Mouse (Mus musculus) thymus, adult 2 months (tissue): ENCODE results near the gene Gm21294. TPM values are rescaled to one million over a fixed set of nuclear protein-coding genes. Genes with fewer than 3 reads are reported as not detected.
"Not testable (repeated sequence)": the region's sequence is repeated elsewhere in the genome, so short reads cannot be mapped to it uniquely, and the experiment has no call there.

Source experiments
- DNase-seq: peaks from one replicate; pipeline ENCODE4 v3.0.0; 2021
- H3K27ac ChIP-seq: fragments of 200-500 bp; 2 replicates; pipeline ENCODE4 v1.5.1; 2012; ENCODE audit warnings: low read length, control low read depth; ENCODE audit not compliant: control insufficient read depth, insufficient read depth
- H3K27me3 ChIP-seq: fragments of 200-500 bp; 2 replicates; pipeline ENCODE4 v1.6.1; 2012; ENCODE audit warnings: mild to moderate bottlenecking, low read length, moderate library complexity, mixed read lengths; ENCODE audit not compliant: control insufficient read depth, insufficient read depth
- H3K36me3 ChIP-seq: fragments of 200-500 bp; 2 replicates; pipeline ENCODE4 v1.6.1; 2012; ENCODE audit warnings: mild to moderate bottlenecking, low read length, moderate library complexity; ENCODE audit not compliant: control insufficient read depth, insufficient read depth
- H3K4me1 ChIP-seq: fragments of 200-500 bp; replicated peaks from 2 replicates; pipeline ENCODE4 v1.6.1; 2012; ENCODE audit warnings: low read length; ENCODE audit not compliant: control insufficient read depth, insufficient read depth
- H3K4me3 ChIP-seq: fragments of 200-500 bp; 2 replicates; pipeline ENCODE4 v1.5.1; 2012; ENCODE audit warnings: mild to moderate bottlenecking, low read length, control low read depth, moderate library complexity; ENCODE audit not compliant: control insufficient read depth, insufficient read depth
- WGBS: fragments of 180-500 bp; shearing (Covaris S2); methylation state at CpG from one replicate; pipeline ENCODE4 v1.1.7; 2018; 5-methylcytosine and 5-hydroxymethylcytosine counted together
- polyA plus RNA-seq: library from polyadenylated mRNA; depleted of rRNA; stranded (reverse); fragments of >200 nt; gene quantifications from 2 replicates; pipeline ENCODE4 v1.2.3, GENCODE M21; 2012; rRNA removed

The Gm21294 gene
- not detected in 2 replicates for polyA plus RNA-seq

GRCm38 (mm10) chrY:89052506-89052905 lies at the start of gene Gm21294:
Gene Gm21294, plus strand, starts transcription at chrY:89052806.
- not testable (repeated sequence) for H3K4me1 ChIP-seq, DNase-seq, H3K4me3 ChIP-seq, H3K36me3 ChIP-seq, H3K27me3 ChIP-seq, H3K27ac ChIP-seq
- WGBS: 97% methylated on average over 3 of the region's 5 CpGs

DNA sequence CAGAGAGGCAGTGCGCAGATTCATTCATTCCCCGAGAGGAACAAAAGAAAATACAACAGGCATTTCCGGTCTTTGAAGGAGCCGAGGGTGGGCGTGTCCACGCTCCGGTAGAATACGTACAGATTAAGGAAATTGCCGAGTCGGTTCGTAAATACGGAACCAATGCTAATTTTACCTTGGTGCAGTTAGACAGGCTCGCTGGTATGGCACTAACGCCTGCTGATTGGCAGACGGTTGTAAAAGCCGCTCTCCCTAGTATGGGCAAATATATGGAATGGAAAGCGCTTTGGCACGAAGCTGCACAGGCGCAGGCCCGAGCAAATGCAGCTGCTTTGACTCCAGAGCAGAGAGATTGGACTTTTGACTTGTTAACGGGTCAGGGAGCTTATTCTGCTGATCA lies 73.6 kb downstream of the Gm21294 start:
- H3K27me3 ChIP-seq, H3K4me3 ChIP-seq, H3K27ac ChIP-seq, H3K36me3 ChIP-seq, H3K4me1 ChIP-seq: not testable (repeated sequence)
- 97% methylated on average over 13 of the region's 21 CpGs for WGBS
- peak; percentile 1 for DNase-seq
